ENCODE assay signal across 9 mouse cellular contexts in the genomic region with DNA sequence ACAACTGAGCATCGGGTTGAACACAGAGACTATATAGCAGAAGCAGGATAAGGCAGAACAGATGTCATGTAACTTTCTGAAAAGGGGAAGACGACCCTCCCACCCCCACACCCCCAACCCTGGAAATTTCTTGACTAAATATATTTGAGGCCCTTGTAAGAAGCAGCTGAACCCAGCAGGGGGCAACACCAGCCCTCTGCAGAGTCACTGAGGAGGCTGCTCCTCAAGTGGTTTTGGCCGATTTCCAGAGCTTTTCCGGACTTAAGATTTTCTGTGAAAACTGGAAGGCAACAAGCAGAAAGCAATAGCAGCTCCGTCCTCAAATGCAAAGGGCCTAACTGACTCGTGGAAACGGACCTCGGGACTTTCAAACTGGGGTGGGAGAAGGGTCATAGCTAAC. TPM values are rescaled to one million over a fixed set of nuclear protein-coding genes. Genes with fewer than 3 reads are reported as not detected.
DNase-seq lines count a peak whose midpoint lies in the region; ATAC-seq and TF ChIP-seq lines count a peak whose summit lies in the region.
"Had no signal": no experiment of that assay in that cellular context is flagged by ENCODE, and none has a peak within 500 bp of the region (broad histone marks: within the 10 kb centered on the region; RNA-seq: fewer than 3 reads in every experiment).

No protein-coding gene starts in this region.

- no peaks in the 10 kb centered on the region for H3K9me3 ChIP-seq in heart, embryonic 11.5 days (replicated peaks; ENCODE audit: control insufficient read depth, low read length)

- 2% methylated on average over 8 of the region's 8 CpGs for WGBS in spleen, adult 2 months
- WGBS in heart, embryonic 11.5 days (ENCODE audit: insufficient replicate concordance) = 31% methylated on average over 8 of the region's 8 CpGs

- no peaks in the 10 kb centered on the region for H3K4me1 ChIP-seq in spleen, adult 2 months (ENCODE audit: control insufficient read depth, insufficient read depth, insufficient read length)
- H3K4me1 ChIP-seq in heart, embryonic 11.5 days (ENCODE audit: control insufficient read depth, insufficient read depth, low read length) = no peaks in the 10 kb centered on the region

- H3K27me3 ChIP-seq in spleen, adult 2 months (ENCODE audit: control insufficient read depth, insufficient read depth, low read length) = no peaks in the 10 kb centered on the region
- H3K27me3 ChIP-seq in heart, embryonic 11.5 days (ENCODE audit: control insufficient read depth, insufficient read depth, low read length) = no peaks in the 10 kb centered on the region

- peak; percentile 36; the same call in 1 of the 2 replicates for TF ChIP-seq CTCF in spleen, adult 2 months (IDR thresholded peaks at IDR 0.05; ENCODE audit: extremely low read depth, insufficient read depth, insufficient read length, insufficient replicate concordance)

- no peak overlapping the region for H3K9ac ChIP-seq in heart, embryonic 11.5 days (ENCODE audit: low read depth, low read length)

- no peaks in the 10 kb centered on the region for H3K36me3 ChIP-seq in spleen, adult 2 months (ENCODE audit: control insufficient read depth, insufficient read depth, low read length)
- H3K36me3 ChIP-seq in heart, embryonic 11.5 days (ENCODE audit: control insufficient read depth, insufficient read depth, low read length) = no peaks in the 10 kb centered on the region

- no peak overlapping the region for H3K27ac ChIP-seq in spleen, adult 2 months (ENCODE audit: insufficient read depth, low read length)
- H3K27ac ChIP-seq in heart, embryonic 11.5 days (ENCODE audit: low read depth, low read length) = no peak overlapping the region

- DNase-seq in CD4-positive, CD25-positive, alpha-beta regulatory T cell, adult 2 months (ENCODE audit: low read depth, low spot score) = peak; percentile 60
- DNase-seq in spleen, adult 2 months (ENCODE audit: low read depth in 1 of 2, low spot score in 2 of 2) = no peak
- DNase-seq in spleen, postnatal 4 days (ENCODE audit: low spot score in 2 of 2) = no peak
- DNase-seq in kidney, postnatal 14 days = peak; percentile 72
- DNase-seq in testis, postnatal 10 days (ENCODE audit: low spot score) = peak; percentile 76

- no peak for ATAC-seq in CD4-positive, CD25-positive, alpha-beta regulatory T cell, adult 4 months
- no peak for ATAC-seq in heart, embryonic 11.5 days (replicated peaks; ENCODE audit: insufficient number of reproducible peaks, low FRiP score, low TSS enrichment)
- ATAC-seq in megakaryocyte, adult 5-6 weeks (ENCODE audit: poor library complexity, severe bottlenecking) = peak; percentile 34; the same call in 1 of the 2 replicates

- no peak for TF ChIP-seq POLR2A in spleen, adult 2 months (IDR thresholded peaks at IDR 0.05; ENCODE audit: low read depth, low read length)

- peak overlapping the region; percentile 42 for H3K4me2 ChIP-seq in heart, embryonic 11.5 days

- H3K4me3 ChIP-seq in spleen, adult 2 months (ENCODE audit: extremely low read depth, insufficient read depth, insufficient read length) = no peak overlapping the region
- H3K4me3 ChIP-seq in heart, embryonic 11.5 days (ENCODE audit: low read depth, low read length) = no peak overlapping the region

RNA-seq across cellular contexts. Expression of a gene that starts 11.4 kb away (rescaled TPM):
- under 1 TPM; 0.32 to 0.49 TPM for polyA plus RNA-seq in CD4-positive, CD25-positive, alpha-beta regulatory T cell, adult 4 months (2017; shearing (Covaris generic))
- polyA plus RNA-seq in spleen, adult 2 months (2012; rRNA removed) = not detected in 2 replicates
- polyA plus RNA-seq in heart, embryonic 11.5 days (2014; fragmentation: Nextera tagmentation; extraction: Ambion mirVana) = 0.27 and 0.33 TPM in 2 replicates
- not detected in 2 replicates for total RNA-seq in megakaryocyte, adult 5-6 weeks (2015)
- 1.4 TPM in 1 of 2 replicates, not detected in the other for total RNA-seq in megakaryocyte, adult 5-6 weeks (2017)
- total RNA-seq: layer of hippocampus, adult 18-20 months had no signal

RNA-seq across cellular contexts. Expression of a gene that starts 13.0 kb away (rescaled TPM):
- 10 to 100 TPM; 28.9 to 51.1 TPM for polyA plus RNA-seq in CD4-positive, CD25-positive, alpha-beta regulatory T cell, adult 4 months (2017; shearing (Covaris generic))
- 1.6 and 3.0 TPM in 2 replicates for polyA plus RNA-seq in spleen, adult 2 months (2012; rRNA removed)
- 6.4 and 9.5 TPM in 2 replicates for polyA plus RNA-seq in heart, embryonic 11.5 days (2014; fragmentation: Nextera tagmentation; extraction: Ambion mirVana)
- 22.9 and 27.2 TPM in 2 replicates for total RNA-seq in megakaryocyte, adult 5-6 weeks (2015)
- 48.4 and 58.0 TPM in 2 replicates for total RNA-seq in megakaryocyte, adult 5-6 weeks (2017)

RNA-seq across cellular contexts. Expression of a gene that starts 20.9 kb away (rescaled TPM):
- polyA plus RNA-seq in CD4-positive, CD25-positive, alpha-beta regulatory T cell, adult 4 months (2017; shearing (Covaris generic)) = 10 to 100 TPM; 70.3 to 70.8 TPM
- polyA plus RNA-seq in spleen, adult 2 months (2012; rRNA removed) = 2.4 and 3.0 TPM in 2 replicates
- polyA plus RNA-seq in heart, embryonic 11.5 days (2014; fragmentation: Nextera tagmentation; extraction: Ambion mirVana) = 77.6 and 81.6 TPM in 2 replicates
- 28.2 and 36.8 TPM in 2 replicates for total RNA-seq in megakaryocyte, adult 5-6 weeks (2015)
- total RNA-seq in megakaryocyte, adult 5-6 weeks (2017) = 36.5 and 56.0 TPM in 2 replicates

RNA-seq across cellular contexts. Expression of a gene that starts 41.5 kb away (rescaled TPM):
- polyA plus RNA-seq in CD4-positive, CD25-positive, alpha-beta regulatory T cell, adult 4 months (2017; shearing (Covaris generic)) = 10 to 100 TPM; 51.9 to 81.0 TPM
- polyA plus RNA-seq in spleen, adult 2 months (2012; rRNA removed) = 3.9 and 6.3 TPM in 2 replicates
- 36.0 and 41.3 TPM in 2 replicates for polyA plus RNA-seq in heart, embryonic 11.5 days (2014; fragmentation: Nextera tagmentation; extraction: Ambion mirVana)
- 32.9 and 40.2 TPM in 2 replicates for total RNA-seq in megakaryocyte, adult 5-6 weeks (2015)
- total RNA-seq in megakaryocyte, adult 5-6 weeks (2017) = 101 and 115 TPM in 2 replicates

RNA-seq across cellular contexts. Expression of a gene that starts 41.5 kb away (rescaled TPM):
- 10 to 100 TPM; 57.6 to 60.1 TPM for polyA plus RNA-seq in CD4-positive, CD25-positive, alpha-beta regulatory T cell, adult 4 months (2017; shearing (Covaris generic))
- polyA plus RNA-seq in spleen, adult 2 months (2012; rRNA removed) = 2.5 TPM in 2 replicates
- 62.1 and 66.6 TPM in 2 replicates for polyA plus RNA-seq in heart, embryonic 11.5 days (2014; fragmentation: Nextera tagmentation; extraction: Ambion mirVana)
- total RNA-seq in megakaryocyte, adult 5-6 weeks (2015) = 61.6 and 64.7 TPM in 2 replicates
- 40.6 and 54.7 TPM in 2 replicates for total RNA-seq in megakaryocyte, adult 5-6 weeks (2017)

Comparison
In these comparisons a context has a peak if more than half of its experiments do, and no peak if none do; other contexts are left out.
1. DNase-seq: peak in CD4-positive, CD25-positive, alpha-beta regulatory T cell, adult 2 months (single experiment), kidney, postnatal 14 days (single experiment) and testis, postnatal 10 days (single experiment); none in spleen, adult 2 months (0 of 2) and spleen, postnatal 4 days (0 of 2).
2. RNA of a gene that starts 20.9 kb away (polyA plus RNA-seq): 77.6 to 81.6 TPM in heart, embryonic 11.5 days and 70.3 to 70.8 TPM in CD4-positive, CD25-positive, alpha-beta regulatory T cell, adult 4 months; 2.4 to 3.0 TPM in spleen, adult 2 months; every median in the first group is over 10 times any median in the second.